Mouse (Mus musculus) brain, embryonic 14.5 days (tissue): Measurements from ENCODE around the gene Rpl22. TPM values are rescaled to one million over a fixed set of nuclear protein-coding genes. Genes with fewer than 3 reads are reported as not detected.

ENCODE experiments used
- DNase-seq: peaks from one replicate; pipeline ENCODE4 v3.0.0-alpha.2; 2011; ENCODE audit warnings: low read depth
- CTCF ChIP-seq: fragments of 200-500 bp; IDR thresholded peaks from 2 replicates; pipeline ENCODE4 v1.5.1; 2012; ENCODE audit warnings: inconsistent platforms, mild to moderate bottlenecking, moderate library complexity, borderline replicate concordance; ENCODE audit not compliant: insufficient read depth, insufficient read length; ENCODE audit errors: extremely low read depth
- POLR2A ChIP-seq: fragments of 200-500 bp; IDR thresholded peaks from 2 replicates; pipeline ENCODE4 v1.6.1; 2012; ENCODE audit warnings: mild to moderate bottlenecking, inconsistent platforms, borderline replicate concordance; ENCODE audit not compliant: poor library complexity, insufficient read depth, insufficient read length, severe bottlenecking; ENCODE audit errors: extremely low read depth
- polyA plus RNA-seq: library from polyadenylated mRNA; depleted of rRNA; stranded (reverse); fragments of >200 nt; gene quantifications from 2 replicates; pipeline ENCODE4 v1.2.3, GENCODE M21; 2012; rRNA removed

Rpl22 gene
- polyA plus RNA-seq, 1 experiment: 292 TPM

DNA sequence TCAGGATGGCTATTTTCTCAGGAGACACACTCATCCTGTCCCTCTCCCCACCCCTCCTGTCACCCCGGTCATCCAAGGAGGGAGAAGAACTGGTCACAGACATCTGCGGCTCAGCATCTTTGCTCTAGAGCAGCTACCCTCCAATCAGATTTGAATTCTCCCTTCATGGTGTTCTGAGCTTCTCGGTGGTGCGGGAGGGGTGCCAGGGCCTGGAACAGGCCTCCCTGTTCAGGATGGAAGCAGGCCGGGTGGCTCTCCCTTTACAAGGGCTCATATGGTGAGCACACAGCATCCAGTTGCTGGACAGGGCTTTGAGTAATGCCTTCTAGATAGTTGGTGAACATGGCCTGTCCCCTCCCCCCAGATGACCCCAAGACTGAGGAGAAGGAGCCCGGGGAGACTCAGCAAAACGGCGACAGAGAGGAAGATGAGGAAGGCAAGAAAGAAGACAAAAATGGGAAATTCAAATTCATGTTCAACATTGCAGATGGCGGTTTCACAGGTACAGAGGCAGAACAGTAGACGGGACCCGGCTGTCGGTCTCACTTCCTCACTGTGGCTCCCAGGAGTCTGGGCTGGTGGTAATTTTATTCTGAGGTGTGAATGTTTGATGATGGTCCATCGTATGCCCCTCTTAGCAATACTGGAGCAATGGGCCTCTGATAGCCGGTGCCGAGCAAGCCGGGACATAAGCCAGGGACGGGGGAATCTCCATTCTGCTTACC lies 57.1 kb downstream of the Rpl22 start:
- DNase-seq: no peak
- TF ChIP-seq POLR2A: no peak
- TF ChIP-seq CTCF: no peak

Other genes starting within 250 kb of the Rpl22 start
- gene Tnfrsf25, start 209.8 kb upstream of the Rpl22 start, polyA plus RNA-seq: 3.8 and 4.4 TPM in 2 replicates
- 0.38 and 0.48 TPM in 2 replicates for gene Espn, start 173.4 kb upstream of the Rpl22 start, polyA plus RNA-seq
- gene Hes2, start 166.9 kb upstream of the Rpl22 start, polyA plus RNA-seq: not detected in 2 replicates
- 178 and 244 TPM in 2 replicates for gene Acot7, start 147.6 kb upstream of the Rpl22 start, polyA plus RNA-seq
- gene Gpr153, start 51.5 kb upstream of the Rpl22 start, polyA plus RNA-seq: 31.2 and 44.3 TPM in 2 replicates
- 0.37 and 0.88 TPM in 2 replicates for gene Hes3, start 34.1 kb upstream of the Rpl22 start, polyA plus RNA-seq
- 20.9 and 23.0 TPM in 2 replicates for gene Icmt, start 28.5 kb upstream of the Rpl22 start, polyA plus RNA-seq
- 6.9 and 7.1 TPM in 2 replicates for gene Rnf207, start 6.7 kb upstream of the Rpl22 start, polyA plus RNA-seq
- gene Chd5, start 12.9 kb downstream of the Rpl22 start, polyA plus RNA-seq: 22.1 and 47.3 TPM in 2 replicates
- 7.9 and 10.0 TPM in 2 replicates for gene Nphp4, start 151.0 kb downstream of the Rpl22 start, polyA plus RNA-seq
- gene Kcnab2, start 152.1 kb downstream of the Rpl22 start, polyA plus RNA-seq: 8.5 and 15.5 TPM in 2 replicates